Mouse (Mus musculus): ENCODE results near the gene Iqcn.

Gene Iqcn

GRCm38 (mm10) chr8:70677451-70678080 lies 25.7 kb upstream of the Iqcn start:
- in situ Hi-C loops (cut with MseI, MboI), result no loop called here

GRCm38 (mm10) chr8:70678679-70679078 lies 24.6 kb upstream of the Iqcn start:
- in situ Hi-C loops (cut with MseI, MboI), result no loop called here

- in situ Hi-C loops (cut with MseI, MboI), result no loop called here
Observed at GRCm38 (mm10) chr8:70679404-70679803, 23.9 kb upstream of the Iqcn start.

GRCm38 (mm10) chr8:70680039-70680438 lies 23.2 kb upstream of the Iqcn start:
- in situ Hi-C loops (cut with MseI, MboI), result no loop called here

GRCm38 (mm10) chr8:70681410-70681809 lies 21.8 kb upstream of the Iqcn start:
- in situ Hi-C loops (cut with MseI, MboI), result no loop called here

- in situ Hi-C loops (cut with MseI, MboI), result no loop called here
Observed at GRCm38 (mm10) chr8:70682193-70682592, 21.1 kb upstream of the Iqcn start.

- in situ Hi-C loops (cut with MseI, MboI), result no loop called here
Observed at GRCm38 (mm10) chr8:70682692-70683091, 20.6 kb upstream of the Iqcn start.

GRCm38 (mm10) chr8:70684291-70684690 lies 19.0 kb upstream of the Iqcn start:
- in situ Hi-C loops (cut with MseI, MboI), result no loop called here

GRCm38 (mm10) chr8:70687576-70687975 lies 15.7 kb upstream of the Iqcn start:
- in situ Hi-C loops (cut with MseI, MboI), result no loop called here

- in situ Hi-C loops (cut with MseI, MboI), result no loop called here
Observed at GRCm38 (mm10) chr8:70688136-70688535, 15.1 kb upstream of the Iqcn start.

GRCm38 (mm10) chr8:70689892-70690390 lies 13.3 kb upstream of the Iqcn start:
- in situ Hi-C loops (cut with MseI, MboI), result no loop called here

- in situ Hi-C loops (cut with MseI, MboI), result no loop called here
Observed at GRCm38 (mm10) chr8:70691230-70691629, 12.0 kb upstream of the Iqcn start.

GRCm38 (mm10) chr8:70691727-70692231 lies 11.5 kb upstream of the Iqcn start:
- in situ Hi-C loops (cut with MseI, MboI), result no loop called here

GRCm38 (mm10) chr8:70693636-70694035 lies 9.6 kb upstream of the Iqcn start:
- in situ Hi-C loops (cut with MseI, MboI), result no loop called here

- in situ Hi-C loops (cut with MseI, MboI), result no loop called here
Observed at GRCm38 (mm10) chr8:70695318-70696018, 7.8 kb upstream of the Iqcn start.

GRCm38 (mm10) chr8:70696019-70696885 lies 7.0 kb upstream of the Iqcn start:
- in situ Hi-C loops (cut with MseI, MboI), result no loop called here

GRCm38 (mm10) chr8:70696946-70697345 lies 6.3 kb upstream of the Iqcn start:
- in situ Hi-C loops (cut with MseI, MboI), result no loop called here

GRCm38 (mm10) chr8:70697366-70698250 lies 5.6 kb upstream of the Iqcn start:
- in situ Hi-C loops (cut with MseI, MboI), result no loop called here

GRCm38 (mm10) chr8:70698310-70699109 lies 4.7 kb upstream of the Iqcn start, which contains the start of gene Jund:
Gene Jund, plus strand, starts transcription at chr8:70698949.
- in situ Hi-C loops (cut with MseI, MboI), result no loop called here
